8 mouse cellular contexts compared by ENCODE assay signal in the genomic region with DNA sequence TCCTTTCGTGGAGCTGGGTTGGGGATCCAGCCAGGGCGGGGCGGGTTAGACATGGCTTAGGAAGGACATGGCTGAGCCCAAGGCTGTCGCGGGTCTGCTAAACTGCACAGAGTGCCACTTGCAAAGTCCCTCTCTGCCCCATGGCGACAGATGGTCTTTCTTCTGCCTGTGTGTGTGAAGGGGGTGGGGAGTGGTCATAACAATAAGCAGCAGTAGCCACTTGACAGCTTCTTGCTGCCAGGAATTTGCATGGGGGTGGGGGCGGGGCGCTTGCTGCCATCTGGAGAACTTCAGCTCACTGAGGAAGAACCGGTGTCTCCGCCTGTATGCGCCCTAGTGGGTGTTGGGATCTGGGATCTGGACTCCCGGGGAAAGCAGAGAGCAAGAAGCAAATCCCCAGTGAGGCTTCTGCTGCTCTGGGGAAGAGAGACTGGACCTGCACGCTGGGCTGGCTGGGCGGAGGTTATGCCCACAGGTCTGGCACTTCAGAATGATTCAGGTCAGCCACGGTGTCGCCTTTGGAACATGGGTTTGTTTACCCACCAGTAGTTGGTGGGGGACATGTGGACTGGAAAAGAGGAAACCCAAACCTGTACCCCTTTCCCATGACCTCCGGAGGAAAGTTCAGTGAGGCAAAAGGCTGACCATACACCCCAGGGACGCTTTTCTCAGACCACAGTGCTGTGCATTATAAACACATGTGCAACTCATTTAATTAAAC.
DNase-seq lines count a peak whose midpoint lies in the region; ATAC-seq and TF ChIP-seq lines count a peak whose summit lies in the region.

No protein-coding gene starts in this region.

- H3K9me3 ChIP-seq in forebrain, embryonic 10.5 days = no peaks in the 10 kb centered on the region
- no peaks in the 10 kb centered on the region for H3K9me3 ChIP-seq in heart, embryonic 15.5 days (replicated peaks)

- H3K27me3 ChIP-seq in forebrain, embryonic 10.5 days (ENCODE audit: poor library complexity, severe bottlenecking) = no peaks in the 10 kb centered on the region
- no peaks in the 10 kb centered on the region for H3K27me3 ChIP-seq in heart, embryonic 15.5 days

- peak overlapping the region; percentile 68 for H3K4me2 ChIP-seq in heart, embryonic 15.5 days

- no peak for TF ChIP-seq CTCF in olfactory bulb, adult 2 months (IDR thresholded peaks at IDR 0.05; ENCODE audit: insufficient read depth, low read depth, low read length)

- ATAC-seq in heart, embryonic 15.5 days (replicated peaks; ENCODE audit: insufficient number of reproducible peaks, insufficient read depth, low FRiP score, low read depth) = peak; percentile 91

- peaks cover 39% of the 10 kb centered on the region for H3K4me1 ChIP-seq in forebrain, embryonic 10.5 days
- H3K4me1 ChIP-seq in heart, embryonic 15.5 days (replicated peaks) = peaks cover 16% of the 10 kb centered on the region
- H3K4me1 ChIP-seq in olfactory bulb, adult 2 months (ENCODE audit: control insufficient read depth, insufficient read depth, low read length) = peaks cover 10% of the 10 kb centered on the region

- DNase-seq in urinary bladder, adult 18-20 months (ENCODE audit: low spot score in 2 of 2) = peak; percentile 3 to 34
- no peak for DNase-seq in urinary bladder, postnatal 10 days (ENCODE audit: low spot score)
- DNase-seq in forebrain, embryonic 10.5 days (ENCODE audit: extremely low spot score, low spot score) = peak; percentile 79
- peak; percentile 60 for DNase-seq in kidney, postnatal 10 days
- DNase-seq in lung, adult 18-20 months = peak; percentile 17 to 24
- peak; percentile 19 for DNase-seq in urinary bladder, postnatal 14 days (ENCODE audit: low spot score)

- H3K27ac ChIP-seq in forebrain, embryonic 10.5 days = peak overlapping the region; percentile 88
- peak overlapping the region; percentile 81 for H3K27ac ChIP-seq in heart, embryonic 15.5 days
- H3K27ac ChIP-seq in olfactory bulb, adult 2 months (ENCODE audit: insufficient read depth, low read depth, low read length) = no peak overlapping the region

- H3K9ac ChIP-seq in heart, embryonic 15.5 days = peak overlapping the region; percentile 49

- 5% methylated on average over 18 of the region's 18 CpGs for whole genome bisulfite sequencing in forebrain, embryonic 10.5 days
- WGBS in heart, embryonic 15.5 days = 5% methylated on average over 18 of the region's 18 CpGs
- 13% methylated on average over 18 of the region's 18 CpGs for WGBS in olfactory bulb, adult 2 months

- no peak for TF ChIP-seq POLR2A in olfactory bulb, adult 2 months (IDR thresholded peaks at IDR 0.05; ENCODE audit: insufficient read depth, low read depth, low read length)

- H3K4me3 ChIP-seq in forebrain, embryonic 10.5 days = peak overlapping the region; percentile 46
- peak overlapping the region; percentile 42 for H3K4me3 ChIP-seq in heart, embryonic 15.5 days
- peak overlapping the region; percentile 29; the same call in 1 of the 2 replicates for H3K4me3 ChIP-seq in olfactory bulb, adult 2 months (ENCODE audit: insufficient read depth, low read depth, low read length)

- no peaks in the 10 kb centered on the region for H3K36me3 ChIP-seq in forebrain, embryonic 10.5 days (replicated peaks)
- no peaks in the 10 kb centered on the region for H3K36me3 ChIP-seq in heart, embryonic 15.5 days
